Mouse (Mus musculus): ENCODE measurements around the gene 3110082I17Rik. TPM values are rescaled to one million over a fixed set of nuclear protein-coding genes. Genes with fewer than 3 reads are reported as not detected.

Gene 3110082I17Rik
- total RNA-seq, 2 experiments from 2014 or later = 1.3 to 4.0 TPM

GRCm38 (mm10) chr5:139314941-139315642 lies 145.2 kb downstream of the 3110082I17Rik start:
- no peak for ATAC-seq (replicated peaks; ENCODE audit: low FRiP score, poor library complexity, severe bottlenecking)

- ATAC-seq (replicated peaks; ENCODE audit: low FRiP score, poor library complexity, severe bottlenecking) = no peak
Observed at GRCm38 (mm10) chr5:139313536-139313935, 146.8 kb downstream of the 3110082I17Rik start.

GRCm38 (mm10) chr5:139311822-139312221 lies 148.5 kb downstream of the 3110082I17Rik start:
- no peak for ATAC-seq (replicated peaks; ENCODE audit: low FRiP score, poor library complexity, severe bottlenecking)

- ATAC-seq (replicated peaks; ENCODE audit: low FRiP score, poor library complexity, severe bottlenecking) = no peak
Observed at GRCm38 (mm10) chr5:139310477-139310876, 149.8 kb downstream of the 3110082I17Rik start.

GRCm38 (mm10) chr5:139309946-139310345 lies 150.4 kb downstream of the 3110082I17Rik start:
- no peak for ATAC-seq (replicated peaks; ENCODE audit: low FRiP score, poor library complexity, severe bottlenecking)

Other genes with a start within 250 kb of the 3110082I17Rik start
- 14.4 and 15.5 TPM in 2 replicates for gene Get4, start 208.2 kb downstream of the 3110082I17Rik start, total RNA-seq (2015; ENCODE audit: low replicate concordance)
- 5.4 and 12.4 TPM in 2 replicates for gene Get4, start 208.2 kb downstream of the 3110082I17Rik start, total RNA-seq (2017; ENCODE audit: low replicate concordance)
- 8.3 and 11.9 TPM in 2 replicates for gene Adap1, start 134.9 kb downstream of the 3110082I17Rik start, total RNA-seq (2015; ENCODE audit: low replicate concordance)
- gene Adap1, start 134.9 kb downstream of the 3110082I17Rik start, total RNA-seq (2017; ENCODE audit: low replicate concordance) = 5.4 and 9.1 TPM in 2 replicates
- 4.2 and 6.5 TPM in 2 replicates for gene Cox19, start 109.1 kb downstream of the 3110082I17Rik start, total RNA-seq (2015; ENCODE audit: low replicate concordance)
- 7.7 and 8.8 TPM in 2 replicates for gene Cox19, start 109.1 kb downstream of the 3110082I17Rik start, total RNA-seq (2017; ENCODE audit: low replicate concordance)
- not detected in 2 replicates for gene Cyp2w1, start 107.9 kb downstream of the 3110082I17Rik start, total RNA-seq (2015; ENCODE audit: low replicate concordance)
- not detected in 2 replicates for gene Cyp2w1, start 107.9 kb downstream of the 3110082I17Rik start, total RNA-seq (2017; ENCODE audit: low replicate concordance)
- 27.3 and 37.2 TPM in 2 replicates for gene Gpr146, start 82.8 kb downstream of the 3110082I17Rik start, total RNA-seq (2015; ENCODE audit: low replicate concordance)
- 49.4 and 58.3 TPM in 2 replicates for gene Gpr146, start 82.8 kb downstream of the 3110082I17Rik start, total RNA-seq (2017; ENCODE audit: low replicate concordance)
- gene C130050O18Rik, start 55.2 kb downstream of the 3110082I17Rik start, total RNA-seq (2015; ENCODE audit: low replicate concordance) = 1.9 and 2.1 TPM in 2 replicates
- 2.9 and 4.3 TPM in 2 replicates for gene C130050O18Rik, start 55.2 kb downstream of the 3110082I17Rik start, total RNA-seq (2017; ENCODE audit: low replicate concordance)
- gene Gper1, start 37.4 kb downstream of the 3110082I17Rik start, total RNA-seq (2015; ENCODE audit: low replicate concordance) = not detected in 2 replicates
- not detected in 2 replicates for gene Gper1, start 37.4 kb downstream of the 3110082I17Rik start, total RNA-seq (2017; ENCODE audit: low replicate concordance)
- gene Zfand2a, start 24.0 kb upstream of the 3110082I17Rik start, total RNA-seq (2015; ENCODE audit: low replicate concordance) = 2.3 and 2.9 TPM in 2 replicates
- gene Zfand2a, start 24.0 kb upstream of the 3110082I17Rik start, total RNA-seq (2017; ENCODE audit: low replicate concordance) = 3.4 and 5.4 TPM in 2 replicates
- not detected in 2 replicates for gene Uncx, start 83.0 kb upstream of the 3110082I17Rik start, total RNA-seq (2015; ENCODE audit: low replicate concordance)
- gene Uncx, start 83.0 kb upstream of the 3110082I17Rik start, total RNA-seq (2017; ENCODE audit: low replicate concordance) = not detected in 2 replicates